Mouse (Mus musculus) large intestine, adult 2 months (tissue): Measurements from ENCODE around the gene Rsc1a1. TPM values are rescaled to one million over a fixed set of nuclear protein-coding genes. Genes with fewer than 3 reads are reported as not detected.

Experiments
- polyA plus RNA-seq: library from polyadenylated mRNA; depleted of rRNA; stranded (reverse); fragments of >200 nt; gene quantifications from 2 replicates; pipeline ENCODE4 v1.2.3, GENCODE M21; 2012; rRNA removed

The Rsc1a1 gene
- polyA plus RNA-seq, 1 experiment: 13.5 TPM

Other genes starting within 250 kb of the Rsc1a1 start
- gene Srarp, start 249.5 kb downstream of the Rsc1a1 start, polyA plus RNA-seq: 0.12 and 0.55 TPM in 2 replicates
- 31.9 and 33.2 TPM in 2 replicates for gene Zbtb17, start 240.9 kb downstream of the Rsc1a1 start, polyA plus RNA-seq
- 9.1 and 11.6 TPM in 2 replicates for gene Spen, start 147.0 kb downstream of the Rsc1a1 start, polyA plus RNA-seq
- 68.0 and 133 TPM in 2 replicates for gene Fblim1, start 79.5 kb downstream of the Rsc1a1 start, polyA plus RNA-seq
- 37.3 and 60.7 TPM in 2 replicates for gene Tmem82, start 67.0 kb downstream of the Rsc1a1 start, polyA plus RNA-seq
- 7.4 and 16.4 TPM in 2 replicates for gene Slc25a34, start 61.8 kb downstream of the Rsc1a1 start, polyA plus RNA-seq
- 11.7 and 16.7 TPM in 2 replicates for gene Plekhm2, start 20.7 kb downstream of the Rsc1a1 start, polyA plus RNA-seq
- gene Ddi2, start 37.8 kb upstream of the Rsc1a1 start, polyA plus RNA-seq: 12.1 and 22.2 TPM in 2 replicates
- gene Agmat, start 61.1 kb upstream of the Rsc1a1 start, polyA plus RNA-seq: 9.9 and 16.9 TPM in 2 replicates
- 6.3 and 8.1 TPM in 2 replicates for gene Dnajc16, start 105.3 kb upstream of the Rsc1a1 start, polyA plus RNA-seq
- gene Casp9, start 108.0 kb upstream of the Rsc1a1 start, polyA plus RNA-seq: 11.8 and 15.5 TPM in 2 replicates
- gene Cela2a, start 140.6 kb upstream of the Rsc1a1 start, polyA plus RNA-seq: 1.7 and 4.1 TPM in 2 replicates
- gene Ctrc, start 160.8 kb upstream of the Rsc1a1 start, polyA plus RNA-seq: 0.17 and 0.32 TPM in 2 replicates
- 252 and 270 TPM in 2 replicates for gene Efhd2, start 189.3 kb upstream of the Rsc1a1 start, polyA plus RNA-seq